Mouse (Mus musculus) spleen, embryonic (tissue): ENCODE data around the gene Cpvl.

ENCODE experiments used
- CTCF ChIA-PET: fragments of 350-600 bp; sonication (Branson Sonifier 250); formaldehyde crosslinking; loops from one replicate; lab custom pipeline; 2022; lab: Charles Lee

Cpvl gene

GRCm38 (mm10) chr6:53884931-53885330, 93.5 kb downstream of the Cpvl start:
- CTCF ChIA-PET = interaction anchor here (0.7 kb wide), 1 partner anchor 137 kb away, joined by 7 read pairs; no protein-coding TSS in a partner anchor

- CTCF ChIA-PET = interaction anchor here (0.7 kb wide), 1 partner anchor 137 kb away, joined by 7 read pairs; no protein-coding TSS in a partner anchor
These were observed 94.0 kb downstream of the Cpvl start for GRCm38 (mm10) chr6:53884496-53884895.

GRCm38 (mm10) chr6:53883405-53883804, 95.1 kb downstream of the Cpvl start:
- CTCF ChIA-PET = no interaction called here

GRCm38 (mm10) chr6:53881623-53882022, 96.8 kb downstream of the Cpvl start:
- CTCF ChIA-PET = no interaction called here

DNA sequence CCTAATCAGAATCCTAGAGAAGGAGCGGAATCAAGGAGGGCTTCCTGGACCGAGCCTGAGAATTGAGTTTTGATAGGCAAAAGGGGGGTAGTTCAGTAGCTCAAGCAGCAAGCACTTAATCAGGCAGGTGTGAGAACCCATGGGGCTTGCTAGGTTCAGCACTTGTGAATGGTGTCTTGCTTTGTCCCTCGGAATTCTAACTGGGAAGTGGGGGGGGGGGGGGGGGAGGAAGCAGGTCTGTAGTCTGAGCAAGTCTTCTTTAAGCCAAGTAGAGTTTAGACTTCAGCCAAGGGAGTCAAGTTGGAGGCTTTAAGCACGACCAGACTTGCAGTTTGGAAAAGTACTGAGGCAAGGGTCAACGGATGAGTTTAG, 97.2 kb downstream of the Cpvl start:
- CTCF ChIA-PET = no interaction called here

DNA sequence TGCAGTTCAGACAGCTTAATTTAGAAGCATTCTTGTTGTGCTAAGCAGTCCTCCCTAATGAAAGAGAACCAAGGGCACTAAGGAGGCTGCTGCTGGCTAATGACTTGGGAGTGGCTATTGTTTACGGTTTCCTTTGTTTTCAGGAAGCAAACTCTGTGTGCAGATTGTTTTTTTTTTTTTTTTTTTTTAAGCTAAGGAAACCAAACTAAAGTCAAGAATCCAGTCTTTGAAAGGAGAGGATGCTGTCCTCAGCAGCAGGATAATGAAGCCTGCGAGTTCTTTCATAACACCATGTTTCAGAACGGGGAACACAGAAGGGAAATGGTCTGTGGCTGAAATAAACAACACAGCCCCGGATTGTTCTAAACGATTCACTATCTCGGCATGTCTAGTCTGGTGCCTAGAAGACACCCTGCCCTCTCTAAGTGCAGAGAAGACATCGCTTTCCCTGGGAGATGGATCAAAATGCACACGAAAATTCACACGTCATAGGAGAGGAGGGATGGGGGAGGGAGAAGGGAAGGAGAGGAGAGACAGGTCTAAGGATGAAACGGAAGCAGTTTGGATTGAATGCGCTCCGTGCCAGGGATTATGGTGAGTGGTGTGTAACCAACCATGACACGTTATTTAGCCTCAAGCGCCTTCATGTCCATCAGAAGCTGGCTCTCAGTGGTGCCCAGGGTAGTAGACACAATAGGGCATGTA, 97.8 kb downstream of the Cpvl start:
- CTCF ChIA-PET = no interaction called here

DNA sequence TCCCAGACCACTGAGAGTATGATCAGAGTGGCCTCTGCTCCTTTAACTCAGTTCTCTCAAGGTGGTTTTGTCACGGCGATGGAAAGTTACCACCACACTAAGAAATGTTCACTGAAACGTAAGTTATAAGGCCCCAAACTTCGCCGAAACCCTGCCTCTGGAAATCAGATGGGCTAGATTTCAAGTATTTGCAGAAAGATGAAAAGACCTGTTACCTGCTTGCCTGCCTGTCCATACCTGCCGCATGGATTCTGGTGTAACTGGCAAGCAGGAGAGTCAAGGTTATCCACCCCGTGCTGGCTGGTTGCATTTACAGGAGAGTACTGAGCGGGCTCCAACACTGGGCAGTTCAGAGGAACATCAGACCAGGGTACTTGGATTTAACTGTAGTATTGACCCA, 98.9 kb downstream of the Cpvl start:
- CTCF ChIA-PET = no interaction called here

DNA sequence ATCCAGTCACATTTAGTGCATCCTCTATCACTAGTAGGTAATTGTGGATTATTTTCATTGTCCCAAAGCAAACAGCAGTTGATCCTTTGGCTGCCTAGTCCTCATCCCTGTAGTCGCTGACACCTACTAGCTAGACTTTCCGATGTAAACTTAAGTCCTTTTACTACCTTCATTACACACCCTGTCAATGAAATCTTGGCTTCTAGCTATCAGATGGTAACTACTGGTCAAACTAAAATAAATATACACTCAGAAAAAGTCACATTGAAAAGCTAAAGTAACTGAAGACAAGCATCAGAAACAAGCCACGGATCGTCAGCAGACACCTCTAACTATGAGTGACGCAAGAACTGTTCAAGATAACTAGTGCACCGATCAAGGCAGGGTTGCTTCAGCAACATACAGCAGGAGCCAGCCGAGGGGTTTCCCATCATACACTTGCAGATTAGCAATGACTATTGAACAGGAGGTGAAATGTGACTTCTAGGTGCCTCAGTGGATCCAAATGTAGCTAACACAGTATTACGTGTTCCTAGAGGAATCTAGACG, 103.5 kb downstream of the Cpvl start:
- CTCF ChIA-PET = interaction anchor here (0.5 kb wide), 1 partner anchor 239 kb away, joined by 3 read pairs; no protein-coding TSS in a partner anchor

- CTCF ChIA-PET = no interaction called here
These were observed 106.6 kb downstream of the Cpvl start for GRCm38 (mm10) chr6:53871903-53872302.

DNA sequence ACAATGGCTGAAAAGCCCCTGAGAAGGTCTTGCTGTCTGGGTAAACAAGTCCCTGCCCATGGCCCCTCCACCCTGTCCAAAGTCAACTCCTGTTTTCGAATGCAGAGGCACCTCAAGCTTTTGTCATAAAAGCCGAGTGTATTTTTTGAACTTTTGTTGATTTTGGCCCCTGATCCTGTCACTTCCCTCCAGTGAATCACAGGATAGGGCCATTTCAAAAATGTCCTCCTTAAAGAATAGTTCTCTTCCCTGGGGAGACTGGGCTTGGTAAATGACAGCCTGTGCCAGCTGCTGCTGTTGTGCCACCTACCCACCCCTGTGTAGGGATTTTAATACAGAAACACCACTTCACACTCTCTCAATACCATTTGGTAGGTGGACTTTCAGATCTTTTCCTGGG, 115.5 kb downstream of the Cpvl start:
- CTCF ChIA-PET = no interaction called here

- CTCF ChIA-PET = no interaction called here
These were observed 119.4 kb downstream of the Cpvl start for GRCm38 (mm10) chr6:53859106-53859505.

DNA sequence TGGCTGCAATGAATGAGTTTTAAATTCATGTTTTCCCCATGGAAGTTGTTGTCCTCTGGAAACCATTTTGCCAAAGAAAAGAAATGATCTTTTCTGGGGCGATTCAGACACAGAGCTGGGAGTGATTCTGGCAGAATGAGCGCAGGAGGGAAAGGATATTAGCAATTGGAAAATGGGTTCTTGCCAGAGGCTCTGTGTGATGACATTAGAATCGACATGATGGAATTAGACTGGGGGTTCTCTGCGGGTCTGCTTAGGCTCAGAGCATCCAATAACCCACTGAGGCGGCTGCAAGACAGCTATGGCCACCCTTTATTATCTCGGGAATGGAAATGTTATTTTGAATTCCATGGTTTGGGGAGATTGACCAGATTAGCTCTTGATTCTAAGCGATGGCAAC, 120.6 kb downstream of the Cpvl start:
- CTCF ChIA-PET = no interaction called here

GRCm38 (mm10) chr6:53856775-53857174, 121.7 kb downstream of the Cpvl start:
- CTCF ChIA-PET = no interaction called here

DNA sequence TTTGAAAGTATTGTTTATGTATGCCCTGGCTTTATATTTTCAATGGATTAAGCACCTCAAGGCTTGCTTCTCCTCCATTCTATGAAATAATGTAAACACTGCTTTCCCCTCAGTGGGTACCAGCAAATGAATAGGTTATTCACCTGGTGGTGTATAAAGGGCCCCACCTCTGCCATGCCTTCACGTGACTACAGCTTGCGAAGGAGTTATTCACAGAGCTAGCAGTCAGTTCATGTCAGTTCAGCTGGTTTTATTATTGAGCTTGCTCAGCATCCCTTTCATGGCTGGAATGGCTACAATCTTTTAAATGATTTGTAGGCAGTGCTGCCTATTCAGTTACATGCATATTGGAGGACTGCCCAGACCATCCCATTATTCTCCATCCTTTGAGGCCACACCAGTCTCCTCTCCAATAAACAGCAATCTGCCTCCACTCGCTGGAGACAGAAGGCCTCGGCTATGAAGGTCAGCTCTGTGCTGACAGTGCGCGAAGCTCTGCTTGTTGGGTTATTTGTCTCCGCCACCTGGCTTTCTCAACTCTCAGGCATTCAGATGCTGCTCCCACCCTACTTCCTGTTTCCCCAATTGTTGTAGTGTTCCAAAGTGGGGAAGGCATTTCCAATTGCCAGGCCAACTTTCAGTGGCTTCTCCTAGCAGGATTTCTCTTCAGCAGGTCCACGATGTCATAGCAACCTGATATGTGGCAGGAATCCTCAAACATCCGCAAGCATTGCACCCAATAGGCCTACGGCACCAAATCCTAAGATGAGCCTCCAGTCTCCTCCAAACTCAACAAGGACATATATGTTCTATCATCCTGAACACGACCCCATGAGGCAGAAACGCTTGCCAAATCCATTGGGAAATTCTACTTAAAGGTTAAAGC, 123.3 kb downstream of the Cpvl start:
- CTCF ChIA-PET = no interaction called here

- CTCF ChIA-PET = no interaction called here
These were observed 124.2 kb downstream of the Cpvl start for GRCm38 (mm10) chr6:53854226-53854625.

DNA sequence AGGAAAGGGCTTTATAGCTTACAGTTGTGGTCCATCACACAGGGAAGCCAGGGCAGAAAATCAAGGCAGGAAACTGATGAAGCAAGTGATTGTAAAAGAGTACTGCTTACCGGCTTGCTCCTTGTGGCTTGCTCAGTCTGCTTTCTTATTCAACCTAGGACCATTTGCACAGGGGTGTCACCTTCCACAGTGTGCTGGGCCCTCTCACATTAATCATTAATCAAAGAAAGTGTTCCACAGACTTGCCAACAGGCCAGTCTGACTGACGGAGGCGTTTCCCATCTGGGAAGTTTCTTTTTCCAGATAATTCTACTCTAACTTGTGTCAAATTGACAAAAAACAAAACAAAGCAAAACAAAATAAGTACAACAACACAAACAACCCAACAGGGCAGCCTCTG, 124.9 kb downstream of the Cpvl start:
- CTCF ChIA-PET = no interaction called here

- CTCF ChIA-PET = no interaction called here
These were observed 133.8 kb downstream of the Cpvl start for GRCm38 (mm10) chr6:53844626-53845025.

GRCm38 (mm10) chr6:53825213-53825612, 153.3 kb downstream of the Cpvl start:
- CTCF ChIA-PET = no interaction called here
